Mouse (Mus musculus): Measurements from ENCODE around the gene Ttc19. TPM values are rescaled to one million over a fixed set of nuclear protein-coding genes. Genes with fewer than 3 reads are reported as not detected.
A peak's percentile ranks its signal among the peaks of the same experiment; 100 is the strongest.

The Ttc19 gene
- total RNA-seq, 1 experiment = 24.1 TPM

DNA sequence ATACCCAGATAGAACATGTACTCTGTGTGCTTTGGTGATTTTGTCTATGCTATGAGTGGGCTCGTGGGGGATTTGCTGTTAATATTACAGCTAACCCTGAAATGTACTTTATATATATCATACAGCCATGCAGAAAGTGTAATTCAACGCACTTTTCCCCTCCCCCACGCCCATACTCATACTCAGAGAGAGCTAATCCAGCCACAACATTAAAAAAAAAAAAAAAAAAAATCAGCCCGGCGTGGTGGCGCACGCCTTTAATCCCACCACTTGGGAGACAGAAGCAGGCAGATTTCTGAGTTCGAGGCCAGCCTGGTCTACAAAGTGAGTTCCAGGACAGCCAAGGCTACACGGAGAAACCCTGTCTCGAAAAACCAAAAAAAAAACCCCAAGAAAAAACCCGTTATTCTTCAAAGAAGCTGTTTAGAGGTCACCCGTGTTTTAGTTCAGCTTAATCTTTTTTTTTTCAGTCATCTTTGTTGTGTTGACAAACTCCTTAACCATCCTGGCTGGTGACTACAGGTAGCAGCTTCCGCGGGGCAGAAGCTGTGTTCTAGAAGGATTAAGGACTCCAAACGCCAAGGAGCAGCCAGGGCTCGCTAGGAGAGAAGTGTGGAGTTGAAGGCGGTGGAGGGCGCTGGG is 33.4 kb upstream of the Ttc19 start:
- H3K9ac ChIP-seq (ENCODE audit: insufficient read depth, low read depth, low read length, poor library complexity, severe bottlenecking) = peak overlapping the region; percentile 33
- TF ChIP-seq ZNF384 (IDR thresholded peaks at IDR 0.05; ENCODE audit: low read depth, low read length) = 0 out of 2 replicates have a peak, but pooled peaks have one; percentile 44
- no peak for TF ChIP-seq CHD2 (IDR thresholded peaks at IDR 0.05; ENCODE audit: low read depth, low read length)
- H3K27ac ChIP-seq (ENCODE audit: insufficient read depth, low read depth, low read length, poor library complexity, severe bottlenecking) = no peak overlapping the region
- peaks cover 3 to 7% of the 10 kb centered on the region in 2 experiments; a peak in 2 of 4 replicates for H3K4me1 ChIP-seq (ENCODE audit: control insufficient read depth in 2 of 2, insufficient read depth in 2 of 2, low read length in 2 of 2, poor library complexity in 1 of 2)
- in situ Hi-C loops (cut with MboI; ENCODE audit: low sequenced_read_pairs in 2 of 2, unreplicated experiment in 2 of 2) = no loop called here
- no peak for DNase-seq (ENCODE audit: low read depth, low spot score)
- no peaks in the 10 kb centered on the region for H3K36me3 ChIP-seq (ENCODE audit: control insufficient read depth, insufficient read depth, low read length, poor library complexity, severe bottlenecking)
- peak overlapping the region; percentile 61 to 97 for H3K4me3 ChIP-seq (ENCODE audit: insufficient read depth in 1 of 2, low read depth in 1 of 2, low read length in 2 of 2, poor library complexity in 1 of 2, severe bottlenecking in 1 of 2)
- no peaks in the 10 kb centered on the region; the same call in 1 of the 2 replicates for H3K9me3 ChIP-seq (ENCODE audit: control insufficient read depth, insufficient read depth, low read depth, low read length)

GRCm38 (mm10) chr11:62248401-62249244 is 32.6 kb upstream of the Ttc19 start, which contains the start of gene Adora2b:
Gene Adora2b (plus strand): TSS chr11:62248984.
- no peaks in the 10 kb centered on the region; the same call in 1 of the 2 replicates for H3K9me3 ChIP-seq (ENCODE audit: control insufficient read depth, insufficient read depth, low read depth, low read length)
- in situ Hi-C loops (cut with MboI; ENCODE audit: low sequenced_read_pairs in 2 of 2, unreplicated experiment in 2 of 2) = no loop called here
- DNase-seq (ENCODE audit: low read depth, low spot score) = peak; percentile 87
- TF ChIP-seq CHD2 (IDR thresholded peaks at IDR 0.05; ENCODE audit: low read depth, low read length) (no peak), ZC3H11A (IDR thresholded peaks at IDR 0.05; ENCODE audit: borderline replicate concordance, low read depth, low read length) (no peak), MAFK (IDR thresholded peaks at IDR 0.05; ENCODE audit: insufficient read depth, low read depth, low read length) (no peak), ZNF384 (IDR thresholded peaks at IDR 0.05; ENCODE audit: low read depth, low read length) (no peak), HCFC1 (IDR thresholded peaks at IDR 0.05; ENCODE audit: borderline replicate concordance, insufficient read depth, low read length) (no peak)
- H3K27ac ChIP-seq (ENCODE audit: insufficient read depth, low read depth, low read length, poor library complexity, severe bottlenecking) = no peak within 1 kb of the TSS
- H3K36me3 ChIP-seq (ENCODE audit: control insufficient read depth, insufficient read depth, low read length, poor library complexity, severe bottlenecking) = no peaks in the 10 kb centered on the region
- H3K4me3 ChIP-seq (ENCODE audit: insufficient read depth in 1 of 2, low read depth in 1 of 2, low read length in 2 of 2, poor library complexity in 1 of 2, severe bottlenecking in 1 of 2) = peak within 1 kb of the TSS; percentile 76 to 97
- H3K4me1 ChIP-seq (ENCODE audit: control insufficient read depth in 2 of 2, insufficient read depth in 2 of 2, low read length in 2 of 2, poor library complexity in 1 of 2) = peaks cover 3 to 7% of the 10 kb centered on the region in 2 experiments; a peak in 2 of 4 replicates
- peak within 1 kb of the TSS; percentile 64 for H3K9ac ChIP-seq (ENCODE audit: insufficient read depth, low read depth, low read length, poor library complexity, severe bottlenecking)

- peak; percentile 40 for DNase-seq (ENCODE audit: low read depth, low spot score)
- H3K36me3 ChIP-seq (ENCODE audit: control insufficient read depth, insufficient read depth, low read length, poor library complexity, severe bottlenecking) = no peaks in the 10 kb centered on the region
- H3K4me1 ChIP-seq (ENCODE audit: control insufficient read depth in 2 of 2, insufficient read depth in 2 of 2, low read length in 2 of 2, poor library complexity in 1 of 2) = peaks cover 3 to 7% of the 10 kb centered on the region in 2 experiments; a peak in 2 of 4 replicates
- in situ Hi-C loops (cut with MboI; ENCODE audit: low sequenced_read_pairs in 2 of 2, unreplicated experiment in 2 of 2) = no loop called here
- H3K9me3 ChIP-seq (ENCODE audit: control insufficient read depth, insufficient read depth, low read depth, low read length) = no peaks in the 10 kb centered on the region; the same call in 1 of the 2 replicates
- H3K27ac ChIP-seq (ENCODE audit: insufficient read depth, low read depth, low read length, poor library complexity, severe bottlenecking) = no peak overlapping the region
- H3K4me3 ChIP-seq (ENCODE audit: insufficient read depth in 1 of 2, low read depth in 1 of 2, low read length in 2 of 2, poor library complexity in 1 of 2, severe bottlenecking in 1 of 2) = peak overlapping the region; percentile 76 to 97
- peak overlapping the region; percentile 64 for H3K9ac ChIP-seq (ENCODE audit: insufficient read depth, low read depth, low read length, poor library complexity, severe bottlenecking)
- no peak for TF ChIP-seq MAFK (IDR thresholded peaks at IDR 0.05; ENCODE audit: insufficient read depth, low read depth, low read length)
- no peak for TF ChIP-seq HCFC1 (IDR thresholded peaks at IDR 0.05; ENCODE audit: borderline replicate concordance, insufficient read depth, low read length)
- no peak for TF ChIP-seq ZC3H11A (IDR thresholded peaks at IDR 0.05; ENCODE audit: borderline replicate concordance, low read depth, low read length)
These were observed 31.8 kb upstream of the Ttc19 start for GRCm38 (mm10) chr11:62249266-62250037.

GRCm38 (mm10) chr11:62251047-62251446 is 30.2 kb upstream of the Ttc19 start:
- peaks cover 3 to 7% of the 10 kb centered on the region in 2 experiments; a peak in 2 of 4 replicates for H3K4me1 ChIP-seq (ENCODE audit: control insufficient read depth in 2 of 2, insufficient read depth in 2 of 2, low read length in 2 of 2, poor library complexity in 1 of 2)
- DNase-seq (ENCODE audit: low read depth, low spot score) = no peak
- in situ Hi-C loops (cut with MboI; ENCODE audit: low sequenced_read_pairs in 2 of 2, unreplicated experiment in 2 of 2) = no loop called here
- H3K9ac ChIP-seq (ENCODE audit: insufficient read depth, low read depth, low read length, poor library complexity, severe bottlenecking) = no peak overlapping the region
- H3K4me3 ChIP-seq (ENCODE audit: insufficient read depth in 1 of 2, low read depth in 1 of 2, low read length in 2 of 2, poor library complexity in 1 of 2, severe bottlenecking in 1 of 2) = no peak overlapping the region
- no peaks in the 10 kb centered on the region for H3K9me3 ChIP-seq (ENCODE audit: control insufficient read depth, insufficient read depth, low read depth, low read length)
- H3K36me3 ChIP-seq (ENCODE audit: control insufficient read depth, insufficient read depth, low read length, poor library complexity, severe bottlenecking) = no peaks in the 10 kb centered on the region
- TF ChIP-seq ZNF384 (IDR thresholded peaks at IDR 0.05; ENCODE audit: low read depth, low read length) (no peak), ZC3H11A (IDR thresholded peaks at IDR 0.05; ENCODE audit: borderline replicate concordance, low read depth, low read length) (no peak), MAFK (IDR thresholded peaks at IDR 0.05; ENCODE audit: insufficient read depth, low read depth, low read length) (no peak)
- no peak overlapping the region for H3K27ac ChIP-seq (ENCODE audit: insufficient read depth, low read depth, low read length, poor library complexity, severe bottlenecking)
